Mouse (Mus musculus) brain, embryonic 14.5 days (tissue): Measurements from ENCODE around the gene Snrnp48. TPM values are rescaled to one million over a fixed set of nuclear protein-coding genes. Genes with fewer than 3 reads are reported as not detected.

ENCODE experiments used
- DNase-seq: peaks from one replicate; pipeline ENCODE4 v3.0.0-alpha.2; 2011; ENCODE audit warnings: low read depth
- CTCF ChIP-seq: fragments of 200-500 bp; IDR thresholded peaks from 2 replicates; pipeline ENCODE4 v1.5.1; 2012; ENCODE audit warnings: inconsistent platforms, mild to moderate bottlenecking, moderate library complexity, borderline replicate concordance; ENCODE audit not compliant: insufficient read depth, insufficient read length; ENCODE audit errors: extremely low read depth
- POLR2A ChIP-seq: fragments of 200-500 bp; IDR thresholded peaks from 2 replicates; pipeline ENCODE4 v1.6.1; 2012; ENCODE audit warnings: mild to moderate bottlenecking, inconsistent platforms, borderline replicate concordance; ENCODE audit not compliant: poor library complexity, insufficient read depth, insufficient read length, severe bottlenecking; ENCODE audit errors: extremely low read depth
- polyA plus RNA-seq: library from polyadenylated mRNA; depleted of rRNA; stranded (reverse); fragments of >200 nt; gene quantifications from 2 replicates; pipeline ENCODE4 v1.2.3, GENCODE M21; 2012

The Snrnp48 gene
- polyA plus RNA-seq, 1 experiment: 37.5 TPM

- no peak for DNase-seq
- TF ChIP-seq CTCF (no peak), POLR2A (no peak)
Observed at GRCm38 (mm10) chr13:38220331-38220730, 15.6 kb downstream of the Snrnp48 start.

- peak; percentile 56 for DNase-seq
- TF ChIP-seq POLR2A: no peak
- no peak for TF ChIP-seq CTCF
Observed at GRCm38 (mm10) chr13:38230177-38230821, 25.6 kb downstream of the Snrnp48 start.

GRCm38 (mm10) chr13:38232411-38232810 is 27.7 kb downstream of the Snrnp48 start:
- TF ChIP-seq CTCF: no peak
- no peak for TF ChIP-seq POLR2A

GRCm38 (mm10) chr13:38232856-38233625 is 28.3 kb downstream of the Snrnp48 start:
- DNase-seq: no peak
- TF ChIP-seq POLR2A (no peak), CTCF (no peak)

More at GRCm38 (mm10) chr13:38232411-38232810, 27.7 kb downstream of the Snrnp48 start:
- no peak for DNase-seq

GRCm38 (mm10) chr13:38234651-38235050 is 29.9 kb downstream of the Snrnp48 start:
- DNase-seq: no peak
- no peak for TF ChIP-seq CTCF
- TF ChIP-seq POLR2A: no peak

GRCm38 (mm10) chr13:38235370-38235769 is 30.6 kb downstream of the Snrnp48 start:
- TF ChIP-seq POLR2A (no peak), CTCF (no peak)
- DNase-seq: no peak

GRCm38 (mm10) chr13:38248151-38248550 is 43.4 kb downstream of the Snrnp48 start:
- DNase-seq: no peak
- TF ChIP-seq CTCF: no peak
- TF ChIP-seq POLR2A: no peak

- no peak for TF ChIP-seq CTCF
- no peak for DNase-seq
Observed at GRCm38 (mm10) chr13:38251226-38251625, 46.5 kb downstream of the Snrnp48 start.

- no peak for DNase-seq
- TF ChIP-seq CTCF: no peak
- TF ChIP-seq POLR2A: no peak
Observed at GRCm38 (mm10) chr13:38253696-38254095, 49.0 kb downstream of the Snrnp48 start.

- TF ChIP-seq POLR2A: no peak
- no peak for TF ChIP-seq CTCF
- no peak for DNase-seq
Observed at GRCm38 (mm10) chr13:38258901-38259300, 54.2 kb downstream of the Snrnp48 start.

GRCm38 (mm10) chr13:38269055-38269692 is 64.4 kb downstream of the Snrnp48 start:
- no peak for DNase-seq
- TF ChIP-seq POLR2A (no peak), CTCF (no peak)
